Mouse (Mus musculus): ENCODE measurements at regions not wholly inside any gene's neighbourhood (a gene's known extent, or its start where the extent isn't known, plus 50 kb on each side); places are given as distances from the start of the nearest gene placed in this dataset.

GRCm38 (mm10) chr12:107111908-107112770, 376.3 kb upstream of the 3110018I06Rik start:
- DNase-seq (ENCODE audit: low spot score in 2 of 2): peak; percentile 15 to 23

GRCm38 (mm10) chr12:107118364-107118763, 370.1 kb upstream of the 3110018I06Rik start:
- no peak for DNase-seq (ENCODE audit: low spot score in 2 of 2)

GRCm38 (mm10) chr12:107119076-107119475, 369.4 kb upstream of the 3110018I06Rik start:
- no peak for DNase-seq (ENCODE audit: low spot score in 2 of 2)

GRCm38 (mm10) chr12:107120486-107121186, 367.8 kb upstream of the 3110018I06Rik start:
- DNase-seq (ENCODE audit: low spot score in 2 of 2): no peak

GRCm38 (mm10) chr12:107121990-107122389, 366.4 kb upstream of the 3110018I06Rik start:
- no peak for DNase-seq (ENCODE audit: low spot score in 2 of 2)

GRCm38 (mm10) chr12:107123661-107124060, 364.8 kb upstream of the 3110018I06Rik start:
- no peak for DNase-seq (ENCODE audit: low spot score in 2 of 2)

GRCm38 (mm10) chr12:107124263-107124885, 364.1 kb upstream of the 3110018I06Rik start:
- DNase-seq (ENCODE audit: low spot score in 2 of 2): no peak

- DNase-seq (ENCODE audit: low spot score in 2 of 2): no peak
Measured at GRCm38 (mm10) chr12:107125201-107125600, 363.2 kb upstream of the 3110018I06Rik start.

- no peak for DNase-seq (ENCODE audit: low spot score in 2 of 2)
Measured at GRCm38 (mm10) chr12:107126056-107126455, 362.4 kb upstream of the 3110018I06Rik start.

GRCm38 (mm10) chr12:107127591-107127990, 360.8 kb upstream of the 3110018I06Rik start:
- DNase-seq (ENCODE audit: low spot score in 2 of 2): no peak

GRCm38 (mm10) chr12:107129232-107129631, 359.2 kb upstream of the 3110018I06Rik start:
- DNase-seq (ENCODE audit: low spot score in 2 of 2): no peak

GRCm38 (mm10) chr12:107131351-107131750, 357.1 kb upstream of the 3110018I06Rik start:
- DNase-seq (ENCODE audit: low spot score in 2 of 2): no peak

- DNase-seq (ENCODE audit: low spot score in 2 of 2): no peak
Measured at GRCm38 (mm10) chr12:107131841-107132240, 356.6 kb upstream of the 3110018I06Rik start.

- DNase-seq (ENCODE audit: low spot score in 2 of 2): no peak
Measured at GRCm38 (mm10) chr12:107132501-107132900, 355.9 kb upstream of the 3110018I06Rik start.

- DNase-seq (ENCODE audit: low spot score in 2 of 2): no peak
Measured at GRCm38 (mm10) chr12:107134353-107134752, 354.1 kb upstream of the 3110018I06Rik start.

GRCm38 (mm10) chr12:107138677-107139400, 349.6 kb upstream of the 3110018I06Rik start:
- no peak for DNase-seq (ENCODE audit: low spot score in 2 of 2)

GRCm38 (mm10) chr12:107140957-107141595, 347.4 kb upstream of the 3110018I06Rik start:
- no peak for DNase-seq (ENCODE audit: low spot score in 2 of 2)

GRCm38 (mm10) chr12:107142226-107142625, 346.2 kb upstream of the 3110018I06Rik start:
- peak; percentile 59 to 72 for DNase-seq (ENCODE audit: low spot score in 2 of 2)

GRCm38 (mm10) chr12:107146608-107147121, 341.8 kb upstream of the 3110018I06Rik start:
- DNase-seq (ENCODE audit: low spot score in 2 of 2): no peak

- DNase-seq (ENCODE audit: low spot score in 2 of 2): no peak
Measured at GRCm38 (mm10) chr12:107148451-107148850, 340.0 kb upstream of the 3110018I06Rik start.

GRCm38 (mm10) chr12:107151089-107151488, 337.3 kb upstream of the 3110018I06Rik start:
- DNase-seq (ENCODE audit: low spot score in 2 of 2): no peak
